Mouse (Mus musculus): ENCODE measurements at regions not wholly inside any gene's neighbourhood (a gene's known extent, or its start where the extent isn't known, plus 50 kb on each side); places are given as distances from the start of the nearest gene placed in this dataset.
A peak's percentile ranks its signal among the peaks of the same experiment; 100 is the strongest.

GRCm38 (mm10) chr3:103408724-103409123, 129.6 kb downstream of the Trim33 start:
- Histone ChIP-seq H3K36me3 (no peaks in the 10 kb centered on the region), H3K4me3 (no peak overlapping the region), H3K27ac (no peak overlapping the region), H3K27me3 (no peaks in the 10 kb centered on the region; the same call in 1 of the 2 replicates), H3K4me1 (no peaks in the 10 kb centered on the region; the same call in 1 of the 2 replicates), H3K9me3 (replicated peaks) (no peaks in the 10 kb centered on the region), H3K9ac (no peak overlapping the region), H3K4me2 (replicated peaks) (no peak overlapping the region)
- 92% methylated on average over 5 of the region's 5 CpGs for WGBS
- no peak for ATAC-seq (ENCODE audit: low FRiP score)

- peaks cover 5% of the 10 kb centered on the region for H3K4me1 ChIP-seq
- H3K27ac ChIP-seq, result no peak overlapping the region
- H3K9ac ChIP-seq, result no peak overlapping the region
- H3K27me3 ChIP-seq, result no peaks in the 10 kb centered on the region
- WGBS, result 86% methylated on average over 2 of the region's 2 CpGs
- H3K4me3 ChIP-seq, result no peak overlapping the region
- H3K9me3 ChIP-seq (replicated peaks), result no peaks in the 10 kb centered on the region
- no peaks in the 10 kb centered on the region for H3K36me3 ChIP-seq
- no peak overlapping the region for H3K4me2 ChIP-seq (replicated peaks)
- no peak for ATAC-seq (ENCODE audit: low FRiP score)
Measured at GRCm38 (mm10) chr3:103412247-103412646, 133.2 kb downstream of the Trim33 start.

- peaks cover 19% of the 10 kb centered on the region for H3K4me1 ChIP-seq
- no peak overlapping the region for H3K4me3 ChIP-seq
- ATAC-seq (ENCODE audit: low FRiP score), result no peak
- H3K9me3 ChIP-seq (replicated peaks), result no peaks in the 10 kb centered on the region
- H3K27ac ChIP-seq, result no peak overlapping the region
- H3K27me3 ChIP-seq, result no peaks in the 10 kb centered on the region
- H3K4me2 ChIP-seq (replicated peaks), result no peak overlapping the region
- 80% methylated on average over 8 of the region's 8 CpGs for WGBS
- H3K9ac ChIP-seq, result no peak overlapping the region
- no peaks in the 10 kb centered on the region for H3K36me3 ChIP-seq
Measured at GRCm38 (mm10) chr3:103415051-103415695, 136.1 kb downstream of the Trim33 start.

GRCm38 (mm10) chr3:103416296-103416695, 137.2 kb downstream of the Trim33 start:
- H3K4me2 ChIP-seq (replicated peaks), result no peak overlapping the region
- no peaks in the 10 kb centered on the region for H3K27me3 ChIP-seq
- H3K9me3 ChIP-seq (replicated peaks), result no peaks in the 10 kb centered on the region
- H3K4me1 ChIP-seq, result peaks cover 30% of the 10 kb centered on the region
- 62% methylated on average over 2 of the region's 2 CpGs for WGBS
- no peak overlapping the region for H3K9ac ChIP-seq
- no peak overlapping the region; the same call in 1 of the 2 replicates for H3K27ac ChIP-seq
- ATAC-seq (ENCODE audit: low FRiP score), result no peak
- H3K4me3 ChIP-seq, result no peak overlapping the region
- H3K36me3 ChIP-seq, result no peaks in the 10 kb centered on the region

GRCm38 (mm10) chr3:103417781-103418180, 138.7 kb downstream of the Trim33 start:
- Histone ChIP-seq H3K4me2 (replicated peaks) (no peak overlapping the region), H3K27ac (no peak overlapping the region), H3K27me3 (no peaks in the 10 kb centered on the region), H3K9me3 (replicated peaks) (no peaks in the 10 kb centered on the region), H3K9ac (no peak overlapping the region), H3K4me1 (peaks cover 31% of the 10 kb centered on the region), H3K4me3 (no peak overlapping the region), H3K36me3 (no peaks in the 10 kb centered on the region)
- 97% methylated on average over 4 of the region's 4 CpGs for WGBS
- ATAC-seq (ENCODE audit: low FRiP score), result no peak

- peak overlapping the region; percentile 18; the same call in 1 of the 2 replicates for H3K4me2 ChIP-seq (replicated peaks)
- 7% methylated on average over 4 of the region's 4 CpGs for WGBS
- H3K36me3 ChIP-seq, result no peaks in the 10 kb centered on the region
- H3K27ac ChIP-seq, result peak overlapping the region; percentile 84
- no peaks in the 10 kb centered on the region for H3K27me3 ChIP-seq
- no peak overlapping the region for H3K9ac ChIP-seq
- ATAC-seq (ENCODE audit: low FRiP score), result peak; percentile 37
- no peaks in the 10 kb centered on the region for H3K9me3 ChIP-seq (replicated peaks)
- no peak overlapping the region for H3K4me3 ChIP-seq
- H3K4me1 ChIP-seq, result peaks cover 31% of the 10 kb centered on the region
Measured at GRCm38 (mm10) chr3:103419761-103420620, 140.9 kb downstream of the Trim33 start.

- no peaks in the 10 kb centered on the region for H3K9me3 ChIP-seq (replicated peaks)
- H3K27ac ChIP-seq, result peak overlapping the region; percentile 84
- H3K36me3 ChIP-seq, result no peaks in the 10 kb centered on the region
- no peaks in the 10 kb centered on the region for H3K27me3 ChIP-seq
- H3K4me2 ChIP-seq (replicated peaks), result peak overlapping the region; percentile 18; the same call in 1 of the 2 replicates
- no peak overlapping the region for H3K9ac ChIP-seq
- WGBS, result 37% methylated on average over 12 of the region's 12 CpGs
- ATAC-seq (ENCODE audit: low FRiP score), result peak; percentile 79
- H3K4me3 ChIP-seq, result no peak overlapping the region
- peaks cover 31% of the 10 kb centered on the region for H3K4me1 ChIP-seq
Measured at GRCm38 (mm10) chr3:103420621-103421274, 141.7 kb downstream of the Trim33 start.

GRCm38 (mm10) chr3:103421275-103421621, 142.2 kb downstream of the Trim33 start:
- Histone ChIP-seq H3K27ac (peak overlapping the region; percentile 84), H3K36me3 (no peaks in the 10 kb centered on the region), H3K4me3 (no peak overlapping the region), H3K4me1 (peaks cover 26% of the 10 kb centered on the region), H3K4me2 (replicated peaks) (0 out of 2 replicates have a peak overlapping the region, but pooled peaks have one; percentile 18), H3K27me3 (no peaks in the 10 kb centered on the region), H3K9ac (no peak overlapping the region), H3K9me3 (replicated peaks) (no peaks in the 10 kb centered on the region)
- 29% methylated on average over 9 of the region's 9 CpGs for WGBS
- peak; percentile 24; the same call in 1 of the 2 replicates for ATAC-seq (ENCODE audit: low FRiP score)

- Histone ChIP-seq H3K9me3 (replicated peaks) (no peaks in the 10 kb centered on the region), H3K4me3 (no peak overlapping the region), H3K9ac (no peak overlapping the region), H3K36me3 (no peaks in the 10 kb centered on the region), H3K4me2 (replicated peaks) (no peak overlapping the region), H3K27me3 (no peaks in the 10 kb centered on the region), H3K27ac (no peak overlapping the region), H3K4me1 (peaks cover 26% of the 10 kb centered on the region)
- whole genome bisulfite sequencing, result 81% methylated on average over 12 of the region's 12 CpGs
- ATAC-seq (ENCODE audit: low FRiP score), result no peak
Measured at GRCm38 (mm10) chr3:103422806-103423205, 143.7 kb downstream of the Trim33 start.

GRCm38 (mm10) chr3:103423290-103423689, 144.2 kb downstream of the Trim33 start:
- H3K36me3 ChIP-seq, result no peaks in the 10 kb centered on the region
- no peaks in the 10 kb centered on the region for H3K27me3 ChIP-seq
- peaks cover 26% of the 10 kb centered on the region for H3K4me1 ChIP-seq
- no peak overlapping the region for H3K4me2 ChIP-seq (replicated peaks)
- no peak overlapping the region for H3K4me3 ChIP-seq
- H3K27ac ChIP-seq, result no peak overlapping the region
- no peak for ATAC-seq (ENCODE audit: low FRiP score)
- WGBS, result 93% methylated on average over 4 of the region's 4 CpGs
- H3K9me3 ChIP-seq (replicated peaks), result no peaks in the 10 kb centered on the region
- no peak overlapping the region for H3K9ac ChIP-seq

GRCm38 (mm10) chr3:103425812-103426430, 146.8 kb downstream of the Trim33 start:
- no peak for ATAC-seq (ENCODE audit: low FRiP score)
- 89% methylated on average over 19 of the region's 19 CpGs for WGBS
- no peaks in the 10 kb centered on the region for H3K36me3 ChIP-seq
- H3K4me2 ChIP-seq (replicated peaks), result no peak overlapping the region
- no peak overlapping the region for H3K27ac ChIP-seq
- H3K4me3 ChIP-seq, result no peak overlapping the region
- no peak overlapping the region for H3K9ac ChIP-seq
- no peaks in the 10 kb centered on the region for H3K27me3 ChIP-seq
- H3K4me1 ChIP-seq, result peaks cover 5% of the 10 kb centered on the region
- no peaks in the 10 kb centered on the region for H3K9me3 ChIP-seq (replicated peaks)

GRCm38 (mm10) chr3:103429227-103429788, 145.7 kb upstream of the Syt6 start:
- no peak overlapping the region for H3K9ac ChIP-seq

More at GRCm38 (mm10) chr3:103429227-103429788, 145.7 kb upstream of the Syt6 start:
- no peak for ATAC-seq (ENCODE audit: low FRiP score)
- WGBS, result 13% methylated on average over 4 of the region's 5 CpGs
- Histone ChIP-seq H3K4me1 (no peaks in the 10 kb centered on the region), H3K36me3 (no peaks in the 10 kb centered on the region), H3K4me2 (replicated peaks) (no peak overlapping the region), H3K9me3 (replicated peaks) (no peaks in the 10 kb centered on the region), H3K27ac (no peak overlapping the region), H3K27me3 (no peaks in the 10 kb centered on the region), H3K4me3 (no peak overlapping the region)
